ENCODE assay signal across 17 mouse cellular contexts in genomic region chr5:105690502-105691454, GRCm38 (mm10). TPM values are rescaled to one million over a fixed set of nuclear protein-coding genes. Genes with fewer than 3 reads are reported as not detected.
DNase-seq lines count a peak whose midpoint lies in the region; ATAC-seq and TF ChIP-seq lines count a peak whose summit lies in the region.
"Had no signal": no experiment of that assay in that cellular context is flagged by ENCODE, and none has a peak within 500 bp of the region (broad histone marks: within the 10 kb centered on the region; RNA-seq: fewer than 3 reads in every experiment).

No protein-coding gene starts in this region.

- DNase-seq in kidney, adult 8-10 months, result peak; percentile 50 to 64
- peak; percentile 64 for DNase-seq in brain, adult 2 months (ENCODE audit: low read depth, low spot score)
- peak; percentile 82 for DNase-seq in lung, postnatal 0 days (ENCODE audit: low spot score)
- no peak for DNase-seq in midbrain, embryonic 11.5 days (ENCODE audit: low spot score, missing footprints)
- DNase-seq in thymus, postnatal 0 days (ENCODE audit: low spot score), result no peak
- DNase-seq: cerebellum, adult 11-12 months; embryo, embryonic 11 days; heart, adult 2 months; right cerebral cortex, postnatal 25 days had no signal

- no peak overlapping the region for H3K27ac ChIP-seq in kidney, embryonic 16.5 days (ENCODE audit: low read length)
- no peak overlapping the region for H3K27ac ChIP-seq in intestine, postnatal 0 days (ENCODE audit: low read depth, low read length)
- H3K27ac ChIP-seq in lung, postnatal 0 days (ENCODE audit: low read length), result peak overlapping the region; percentile 51; the same call in 1 of the 2 replicates
- no peak overlapping the region for H3K27ac ChIP-seq in midbrain, embryonic 11.5 days (ENCODE audit: low read depth, low read length)
- H3K27ac ChIP-seq: heart, adult 2 months; hindbrain, embryonic 15.5 days; limb, embryonic 15.5 days; neural tube, embryonic 15.5 days; stomach, postnatal 0 days had no signal

- WGBS in kidney, embryonic 16.5 days, result 78% methylated on average over 10 of the region's 10 CpGs
- 51% methylated on average over 10 of the region's 10 CpGs for WGBS in intestine, postnatal 0 days
- WGBS in lung, postnatal 0 days, result 41% methylated on average over 10 of the region's 10 CpGs
- 74% methylated on average over 10 of the region's 10 CpGs for WGBS in midbrain, embryonic 11.5 days

- H3K4me1 ChIP-seq in kidney, embryonic 16.5 days (ENCODE audit: insufficient read depth, low read length), result peaks cover 14% of the 10 kb centered on the region
- peaks cover 2% of the 10 kb centered on the region; the same call in 1 of the 2 replicates for H3K4me1 ChIP-seq in intestine, postnatal 0 days (replicated peaks; ENCODE audit: control insufficient read depth, insufficient read depth, low read length)
- 0 out of 2 replicates have a peak, but pooled peaks cover 4% of the 10 kb centered on the region for H3K4me1 ChIP-seq in lung, postnatal 0 days (ENCODE audit: insufficient read depth, low read depth, low read length)
- no peaks in the 10 kb centered on the region for H3K4me1 ChIP-seq in midbrain, embryonic 11.5 days (ENCODE audit: control insufficient read depth, insufficient read depth, low read length)
- H3K4me1 ChIP-seq: hindbrain, embryonic 15.5 days; neural tube, embryonic 15.5 days had no signal

- H3K27me3 ChIP-seq in kidney, embryonic 16.5 days (ENCODE audit: insufficient read depth, low read length), result no peaks in the 10 kb centered on the region
- no peaks in the 10 kb centered on the region for H3K27me3 ChIP-seq in intestine, postnatal 0 days (replicated peaks; ENCODE audit: control insufficient read depth, insufficient read depth, low read length)
- no peaks in the 10 kb centered on the region for H3K27me3 ChIP-seq in lung, postnatal 0 days (replicated peaks; ENCODE audit: insufficient read depth, low read length)
- H3K27me3 ChIP-seq in midbrain, embryonic 11.5 days (ENCODE audit: control insufficient read depth, insufficient read depth, low read length), result no peaks in the 10 kb centered on the region
- H3K27me3 ChIP-seq: hindbrain, embryonic 15.5 days; limb, embryonic 15.5 days; neural tube, embryonic 15.5 days had no signal

- H3K9ac ChIP-seq in kidney, embryonic 16.5 days (replicated peaks; ENCODE audit: low read length), result no peak overlapping the region
- no peak overlapping the region for H3K9ac ChIP-seq in intestine, postnatal 0 days (ENCODE audit: low read depth, low read length)
- H3K9ac ChIP-seq in lung, postnatal 0 days (replicated peaks; ENCODE audit: low read depth), result no peak overlapping the region
- no peak overlapping the region for H3K9ac ChIP-seq in midbrain, embryonic 11.5 days (ENCODE audit: low read length)
- H3K9ac ChIP-seq: hindbrain, embryonic 15.5 days; limb, embryonic 15.5 days; neural tube, embryonic 15.5 days had no signal

- no peak overlapping the region for H3K4me2 ChIP-seq in kidney, embryonic 16.5 days (replicated peaks; ENCODE audit: low read depth, low read length)
- no peak overlapping the region for H3K4me2 ChIP-seq in intestine, postnatal 0 days (replicated peaks; ENCODE audit: low read depth)
- no peak overlapping the region for H3K4me2 ChIP-seq in lung, postnatal 0 days (replicated peaks; ENCODE audit: low read depth, low read length)
- no peak overlapping the region for H3K4me2 ChIP-seq in midbrain, embryonic 11.5 days
- H3K4me2 ChIP-seq: hindbrain, embryonic 15.5 days; limb, embryonic 15.5 days; neural tube, embryonic 15.5 days had no signal

- H3K9me3 ChIP-seq in kidney, embryonic 16.5 days (ENCODE audit: low read length), result no peaks in the 10 kb centered on the region; the same call in 1 of the 2 replicates
- no peaks in the 10 kb centered on the region for H3K9me3 ChIP-seq in intestine, postnatal 0 days (ENCODE audit: control insufficient read depth)
- no peaks in the 10 kb centered on the region for H3K9me3 ChIP-seq in lung, postnatal 0 days (ENCODE audit: low read length)
- no peaks in the 10 kb centered on the region for H3K9me3 ChIP-seq in midbrain, embryonic 11.5 days (ENCODE audit: control insufficient read depth, low read length)
- H3K9me3 ChIP-seq: hindbrain, embryonic 15.5 days; limb, embryonic 15.5 days; neural tube, embryonic 15.5 days had no signal

- H3K4me3 ChIP-seq in kidney, embryonic 16.5 days (ENCODE audit: low read length), result no peak overlapping the region
- H3K4me3 ChIP-seq in intestine, postnatal 0 days (ENCODE audit: low read depth, low read length), result no peak overlapping the region
- H3K4me3 ChIP-seq in lung, postnatal 0 days (ENCODE audit: low read depth, low read length), result no peak overlapping the region
- no peak overlapping the region for H3K4me3 ChIP-seq in midbrain, embryonic 11.5 days (ENCODE audit: low read depth, low read length)
- H3K4me3 ChIP-seq: erythroblast, embryonic 14.5 days; heart, adult 2 months; hindbrain, embryonic 15.5 days; limb, embryonic 15.5 days; neural tube, embryonic 15.5 days had no signal

- no peaks in the 10 kb centered on the region for H3K36me3 ChIP-seq in kidney, embryonic 16.5 days (ENCODE audit: insufficient read depth, low read length)
- H3K36me3 ChIP-seq in intestine, postnatal 0 days (ENCODE audit: control insufficient read depth, insufficient read depth), result no peaks in the 10 kb centered on the region
- no peaks in the 10 kb centered on the region for H3K36me3 ChIP-seq in lung, postnatal 0 days (ENCODE audit: insufficient read depth, low read length)
- no peaks in the 10 kb centered on the region for H3K36me3 ChIP-seq in midbrain, embryonic 11.5 days (ENCODE audit: control insufficient read depth, insufficient read depth, low read length)
- H3K36me3 ChIP-seq: hindbrain, embryonic 15.5 days; limb, embryonic 15.5 days; neural tube, embryonic 15.5 days had no signal

- TF ChIP-seq EP300 in lung, postnatal 0 days (IDR thresholded peaks at IDR 0.05), result peak; percentile 85

- ATAC-seq in kidney, embryonic 16.5 days (ENCODE audit: low FRiP score, low TSS enrichment), result no peak
- ATAC-seq in intestine, postnatal 0 days, result 0 out of 2 replicates have a peak, but pooled peaks have one; percentile 37
- peak; percentile 93 for ATAC-seq in lung, postnatal 0 days
- no peak for ATAC-seq in midbrain, embryonic 11.5 days (ENCODE audit: low FRiP score)
- ATAC-seq: midbrain, embryonic 16.5 days had no signal

- TF ChIP-seq CTCF in intestine, postnatal 0 days (IDR thresholded peaks at IDR 0.05; ENCODE audit: low read depth), result no peak
- no peak for TF ChIP-seq CTCF in lung, postnatal 0 days (IDR thresholded peaks at IDR 0.05)

RNA-seq across cellular contexts. Expression of gene Lrrc8d, which starts 9.0 kb away (rescaled TPM):
- 28.6 and 33.4 TPM in 2 replicates for polyA plus RNA-seq in kidney, embryonic 16.5 days (2015; fragmentation: Nextera tagmentation; extraction: Ambion mirVana)
- polyA plus RNA-seq in intestine, postnatal 0 days (2015; fragmentation: Nextera tagmentation; extraction: Ambion mirVana), result 14.5 and 15.3 TPM in 2 replicates
- 20.5 and 23.2 TPM in 2 replicates for polyA plus RNA-seq in lung, postnatal 0 days (2015; fragmentation: Nextera tagmentation; extraction: Ambion mirVana)
- 24.5 and 28.8 TPM in 2 replicates for polyA plus RNA-seq in midbrain, embryonic 11.5 days (2014; fragmentation: Nextera tagmentation; extraction: Ambion mirVana)
- polyA plus RNA-seq in thymus, postnatal 0 days (2015; fragmentation: Nextera tagmentation; extraction: Ambion mirVana), result 11.1 and 11.3 TPM in 2 replicates

Comparison
In these comparisons a context has a peak if more than half of its experiments do, and no peak if none do; other contexts are left out.
1. DNase-seq: peak in kidney, adult 8-10 months (2 of 2), brain, adult 2 months (single experiment) and lung, postnatal 0 days (single experiment); none in midbrain, embryonic 11.5 days (single experiment) and thymus, postnatal 0 days (single experiment).
2. ATAC-seq: peak in intestine, postnatal 0 days (single experiment) and lung, postnatal 0 days (single experiment); none in kidney, embryonic 16.5 days (single experiment) and midbrain, embryonic 11.5 days (single experiment).